Mouse (Mus musculus) gastrocnemius, adult 8-10 months (tissue): Measurements from ENCODE around the gene Gm13304. TPM values are rescaled to one million over a fixed set of nuclear protein-coding genes. Genes with fewer than 3 reads are reported as not detected.
"Not testable (repeated sequence)": the region's sequence is repeated elsewhere in the genome, so short reads cannot be mapped to it uniquely, and the experiment has no call there.

Experiments used
- DNase-seq, 2 experiments: peaks; one replicate each; pipeline ENCODE4 v3.0.0; 2022; ENCODE audit warnings: low spot score in 2 of 2
- total RNA-seq, 4 experiments: library from RNA; stranded (reverse); gene quantifications; 2 replicates each; pipeline ENCODE4 v1.2.4; 2022

Gene Gm13304
- 10 to 100 TPM in 2 of 4 experiments, 1 to 10 TPM in 2; 6.3 to 13.8 (median 10.2) TPM for total RNA-seq

DNA sequence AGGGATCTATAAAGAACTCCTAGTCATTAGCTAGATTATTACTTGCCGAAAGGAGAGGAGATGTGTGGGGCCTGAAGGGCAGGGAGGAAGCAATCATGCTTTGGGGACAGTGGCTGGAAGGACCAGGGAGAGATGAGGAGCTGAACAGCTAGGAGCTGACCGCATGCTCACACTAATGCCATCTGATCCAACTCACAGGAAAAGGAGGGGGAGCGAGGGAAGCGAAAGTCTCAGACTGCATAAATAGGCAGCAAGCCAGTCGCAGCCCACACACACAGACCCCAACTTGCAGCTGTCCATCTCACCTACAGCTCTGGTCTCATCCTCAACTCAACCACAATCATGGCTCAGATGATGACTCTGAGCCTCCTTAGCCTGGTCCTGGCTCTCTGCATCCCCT, at the start of gene Gm13304:
TSS of gene Gm13304 (plus strand) at position 301 of the 400 bp plus-strand sequence.
- DNase-seq: not testable (repeated sequence)

- not testable (repeated sequence) for DNase-seq
These were observed 23.7 kb upstream of the Gm13304 start, which contains the start of gene Gm3893 for GRCm38 (mm10) chr4:42090907-42091306. TSS of gene Gm3893 (plus strand) at chr4:42091207.

DNA sequence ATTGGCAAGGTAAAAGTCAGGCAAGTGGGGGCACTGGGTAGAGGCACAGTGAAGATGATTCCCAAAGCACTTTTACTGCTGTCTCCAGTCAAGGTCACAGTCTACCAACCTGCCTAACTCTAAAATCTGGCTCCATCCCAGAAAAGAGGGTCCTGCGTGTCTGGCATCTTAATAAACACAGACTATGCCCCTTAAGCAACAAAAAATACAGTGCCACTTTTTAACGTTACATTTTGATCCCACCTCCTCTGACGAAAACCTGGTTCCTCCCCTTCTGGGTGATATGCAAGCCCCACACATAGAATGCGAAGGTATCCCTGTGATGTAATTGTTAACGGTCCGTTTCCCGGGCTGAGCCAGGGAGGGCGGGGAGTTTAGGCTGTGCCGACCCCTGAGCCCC, 38.5 kb downstream of the Gm13304 start, which contains the start of gene Gm13306:
TSS of gene Gm13306 (plus strand) at position 301 of the 400 bp plus-strand sequence.
- DNase-seq: not testable (repeated sequence)

Other genes with a start within 250 kb of the Gm13304 start
- gene Gm21541, start 211.2 kb upstream of the Gm13304 start, total RNA-seq: not detected
- under 1 TPM in 1 of 4 experiments, not detected in 3; 0.52 TPM for gene Gm20878, start 173.2 kb upstream of the Gm13304 start, total RNA-seq
- under 1 TPM in 1 of 4 experiments, not detected in 3; 0.08 TPM for gene Fam205a4, start 148.8 kb upstream of the Gm13304 start, total RNA-seq
- gene Gm21093, start 80.1 kb upstream of the Gm13304 start, total RNA-seq: not detected
- gene Gm3893, start 23.6 kb upstream of the Gm13304 start, total RNA-seq: not detected
- not detected for gene Gm13306, start 38.6 kb downstream of the Gm13304 start, total RNA-seq
- gene Gm13305, start 53.8 kb downstream of the Gm13304 start, total RNA-seq: 1 to 10 TPM in 1 of 4 experiments, under 1 TPM in 1, not detected in 2; 0.75 to 1.8 TPM
- gene Gm10600, start 125.8 kb downstream of the Gm13304 start, total RNA-seq: 1 to 10 TPM in 2 of 4 experiments, under 1 TPM in 2; 0.68 to 2.0 (median 1.3) TPM
- gene Ccl21b, start 140.9 kb downstream of the Gm13304 start, total RNA-seq: not detected
- gene Gm21953, start 179.4 kb downstream of the Gm13304 start, total RNA-seq: not detected
- not detected for gene Fam205a3, start 203.5 kb downstream of the Gm13304 start, total RNA-seq